Mouse (Mus musculus) left cerebral cortex, postnatal 36 days (tissue): ENCODE data around the gene Ak9. TPM values are rescaled to one million over a fixed set of nuclear protein-coding genes. Genes with fewer than 3 reads are reported as not detected.

Experiments used
- DNase-seq, 2 experiments: peaks; one replicate each; pipeline ENCODE4 v3.0.0; 2021 to 2022; ENCODE audit warnings: low spot score in 2 of 2, mixed read lengths in 1 of 2
- intact Hi-C: fragments of 180-260 bp; cut with DNase I; formaldehyde crosslinking; loops from one replicate; pipeline ENCODE4 v1.15.1; 2025
- total RNA-seq, 2 experiments: library from RNA; stranded (reverse); gene quantifications; 2 replicates each; pipeline ENCODE4 v1.2.3; 2021

The Ak9 gene
- total RNA-seq, 2 experiments from 2014 or later: 0.05 TPM

GRCm38 (mm10) chr10:41476171-41477017 is 172.6 kb downstream of the Ak9 start, which contains the start of gene Mical1:
Gene Mical1, plus strand, starts transcription at chr10:41476314.
- peak; percentile 42 to 47 for DNase-seq

GRCm38 (mm10) chr10:41477018-41477277 is 173.2 kb downstream of the Ak9 start:
- no peak for DNase-seq
- intact Hi-C loops: no loop called here

More at GRCm38 (mm10) chr10:41476171-41477017, 172.6 kb downstream of the Ak9 start, which contains the start of gene Mical1:
- intact Hi-C loops: no loop called here

- peak; percentile 28 to 49 for DNase-seq
- intact Hi-C loops: no loop called here
These were observed 173.8 kb downstream of the Ak9 start for GRCm38 (mm10) chr10:41477278-41478181.

- intact Hi-C loops: no loop called here
- no peak for DNase-seq
These were observed 176.2 kb downstream of the Ak9 start for GRCm38 (mm10) chr10:41479961-41480360.

GRCm38 (mm10) chr10:41480938-41481880 is 177.4 kb downstream of the Ak9 start:
- DNase-seq: no peak
- intact Hi-C loops: no loop called here

GRCm38 (mm10) chr10:41482446-41482845 is 178.7 kb downstream of the Ak9 start:
- no peak for DNase-seq
- intact Hi-C loops: no loop called here

Other genes with a start within 250 kb of the Ak9 start
- gene Gpr6, start 231.7 kb upstream of the Ak9 start, total RNA-seq: 1 to 10 TPM; 7.8 to 7.9 TPM
- 10 to 100 TPM; 25.3 to 26.6 TPM for gene Fig4, start 720 bp upstream of the Ak9 start, total RNA-seq
- 10 to 100 TPM; 16.3 to 22.7 TPM for gene Zbtb24, start 146.4 kb downstream of the Ak9 start, total RNA-seq
- gene Mical1, start 172.3 kb downstream of the Ak9 start, total RNA-seq: 10 to 100 TPM; 17.3 to 19.6 TPM
- 10 to 100 TPM; 18.5 to 20.6 TPM for gene Smpd2, start 186.4 kb downstream of the Ak9 start, total RNA-seq
- gene Ppil6, start 186.5 kb downstream of the Ak9 start, total RNA-seq: 1 to 10 TPM; 6.5 to 9.3 TPM
- gene Cd164, start 215.4 kb downstream of the Ak9 start, total RNA-seq: 10 to 100 TPM; 59.0 to 64.6 TPM